In genomic region chr13:44394016-44394415, GRCm38 (mm10) we compare ENCODE assay signal across 21 mouse cellular contexts.
DNase-seq lines count a peak whose midpoint lies in the region; ATAC-seq and TF ChIP-seq lines count a peak whose summit lies in the region.
"Had no signal": no experiment of that assay in that cellular context is flagged by ENCODE, and none has a peak within 500 bp of the region (broad histone marks: within the 10 kb centered on the region; RNA-seq: fewer than 3 reads in every experiment).

No protein-coding gene starts in this region.

- peak; percentile 47 for DNase-seq in cerebellum, adult 11-12 months
- peak; percentile 35 to 52 for DNase-seq in cerebellum, adult 2 months
- DNase-seq in cerebellum, postnatal 10 days = no peak
- DNase-seq in cerebellum, adult 9-11 months = peak; percentile 52
- no peak for DNase-seq in cerebellum, adult 8-10 months
- DNase-seq in brain, adult 2 months (ENCODE audit: low read depth, low spot score) = peak; percentile 59
- DNase-seq in adipocyte (ENCODE audit: low spot score) = no peak
- DNase-seq: adrenal gland, adult 8-10 months; adrenal gland, postnatal 14 days; adrenal gland, postnatal 36 days; B cell, adult 2 months; forebrain, postnatal 0 days had no signal

- TF ChIP-seq CTCF in cerebellum, adult 2 months (IDR thresholded peaks at IDR 0.05; ENCODE audit: borderline replicate concordance, insufficient read depth, low read depth, low read length) = no peak

- 42% methylated on average over 5 of the region's 5 CpGs for WGBS in cerebellum, adult 2 months

- no peak for TF ChIP-seq POLR2A in cerebellum, adult 2 months (IDR thresholded peaks at IDR 0.05; ENCODE audit: borderline replicate concordance, insufficient read depth, low read length)

- no peak overlapping the region for H3K4me3 ChIP-seq in cerebellum, adult 2 months (replicated peaks; ENCODE audit: insufficient read depth, low read depth, low read length)
- H3K4me3 ChIP-seq: embryonic facial prominence, embryonic 10.5 days; embryonic facial prominence, embryonic 12.5 days; forebrain, embryonic 13.5 days; forebrain, embryonic 15.5 days had no signal

- no peak for ATAC-seq in cerebellum, adult (ENCODE audit: insufficient number of reproducible peaks, low FRiP score, low TSS enrichment)
- ATAC-seq: activated CD4-positive, CD25-positive, alpha-beta regulatory T cell, adult 4 months; CD4-positive, CD25-positive, alpha-beta regulatory T cell, adult 4 months; forebrain, embryonic 13.5 days; forebrain, embryonic 15.5 days; forebrain, postnatal 0 days; Patski had no signal

- no peak overlapping the region for H3K27ac ChIP-seq in cerebellum, adult 2 months (ENCODE audit: insufficient read depth, low read length)
- H3K27ac ChIP-seq: embryonic facial prominence, embryonic 10.5 days; embryonic facial prominence, embryonic 12.5 days; forebrain, embryonic 13.5 days; forebrain, embryonic 15.5 days had no signal

- H3K4me1 ChIP-seq in cerebellum, adult 2 months (ENCODE audit: control insufficient read depth, insufficient read depth, low read length) = peaks cover 19% of the 10 kb centered on the region
- H3K4me1 ChIP-seq: embryonic facial prominence, embryonic 10.5 days; embryonic facial prominence, embryonic 12.5 days had no signal

- no peaks in the 10 kb centered on the region for H3K27me3 ChIP-seq in cerebellum, adult 2 months (ENCODE audit: control insufficient read depth, insufficient read depth, low read length)
- H3K27me3 ChIP-seq: CH12.LX; embryonic facial prominence, embryonic 12.5 days; forebrain, embryonic 13.5 days; forebrain, embryonic 15.5 days; Patski had no signal

Comparison
In these comparisons a context has a peak if more than half of its experiments do, and no peak if none do; other contexts are left out.
1. DNase-seq: peak in cerebellum, adult 11-12 months (single experiment), cerebellum, adult 2 months (2 of 2), cerebellum, adult 9-11 months (single experiment) and brain, adult 2 months (single experiment); none in cerebellum, postnatal 10 days (0 of 2), cerebellum, adult 8-10 months (single experiment) and adipocyte (single experiment).